Mouse (Mus musculus) 416B (cell line): ENCODE measurements around the gene C130074G19Rik.

Experiments
- DNase-seq: peaks from one replicate; pipeline ENCODE4 v3.0.0; 2011; ENCODE audit warnings: low read depth

The C130074G19Rik gene

DNA sequence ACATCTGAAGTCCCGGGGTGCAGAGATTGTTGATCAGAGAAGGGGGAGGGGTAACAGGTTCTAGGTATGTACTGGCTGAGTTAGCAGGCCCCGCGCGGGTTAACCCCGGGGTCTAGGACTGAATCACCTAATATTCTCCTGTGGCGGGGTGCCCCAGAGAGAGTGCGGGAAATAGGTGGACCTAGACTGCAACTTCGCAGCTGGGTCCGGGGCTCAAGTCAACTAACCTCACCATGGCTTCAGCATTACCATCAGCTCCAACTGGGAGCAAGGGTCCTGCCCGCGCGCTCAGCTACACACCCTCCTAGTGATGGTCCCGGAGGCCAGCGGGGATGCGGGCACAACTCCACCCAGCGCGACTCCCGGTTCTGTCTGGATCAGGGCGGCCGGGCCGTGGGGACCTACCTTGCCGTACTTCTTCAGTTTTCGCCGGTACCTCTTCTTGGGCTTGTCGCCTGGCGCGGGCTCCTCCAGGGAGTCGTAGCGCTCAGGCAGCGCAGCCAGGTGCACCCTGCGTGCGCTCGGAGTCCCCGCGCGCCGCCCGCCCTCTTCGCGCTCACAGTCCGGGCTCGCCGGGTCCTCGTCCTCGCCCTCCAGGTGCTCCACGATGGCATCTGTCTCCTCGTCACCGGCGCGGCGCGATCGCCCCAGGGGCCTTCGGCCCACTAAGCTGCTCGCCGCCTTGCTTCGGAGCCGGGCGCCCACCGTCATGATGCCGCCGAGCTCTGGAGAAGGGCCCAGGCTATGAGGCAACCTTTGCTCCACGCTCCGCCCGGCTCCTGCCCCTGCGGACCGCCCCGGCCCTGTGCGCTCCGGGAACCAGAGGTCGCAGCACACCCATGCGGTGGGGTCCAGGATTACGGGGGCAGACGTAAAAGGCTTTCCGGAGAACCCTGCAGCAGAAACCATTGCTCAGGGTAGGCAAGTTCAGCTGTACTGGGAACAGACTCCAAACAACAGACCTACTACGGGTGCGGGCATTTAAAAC is at the start of gene C130074G19Rik:
Gene C130074G19Rik, minus strand, starts transcription at position 938 of the 988 bp plus-strand sequence.
- no peak for DNase-seq

DNA sequence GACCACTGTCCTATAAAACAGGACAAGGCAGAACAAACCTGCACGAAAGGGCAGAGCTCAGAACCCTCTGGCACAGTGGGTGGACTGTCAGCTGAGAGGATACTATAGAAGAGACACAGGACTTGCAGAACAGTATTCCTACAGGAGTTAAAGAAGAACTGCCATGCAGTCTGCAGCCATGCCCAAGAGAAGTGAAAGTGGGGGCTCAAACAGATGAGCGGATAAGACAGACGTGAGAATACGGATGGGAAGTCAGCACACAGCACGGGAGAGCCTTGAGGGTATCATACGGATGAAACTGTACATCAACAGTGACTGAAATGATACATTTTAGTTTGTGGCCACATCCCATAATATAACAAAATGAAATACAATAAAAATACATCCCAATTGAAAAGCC is 48.1 kb upstream of the C130074G19Rik start:
- no peak for DNase-seq

DNA sequence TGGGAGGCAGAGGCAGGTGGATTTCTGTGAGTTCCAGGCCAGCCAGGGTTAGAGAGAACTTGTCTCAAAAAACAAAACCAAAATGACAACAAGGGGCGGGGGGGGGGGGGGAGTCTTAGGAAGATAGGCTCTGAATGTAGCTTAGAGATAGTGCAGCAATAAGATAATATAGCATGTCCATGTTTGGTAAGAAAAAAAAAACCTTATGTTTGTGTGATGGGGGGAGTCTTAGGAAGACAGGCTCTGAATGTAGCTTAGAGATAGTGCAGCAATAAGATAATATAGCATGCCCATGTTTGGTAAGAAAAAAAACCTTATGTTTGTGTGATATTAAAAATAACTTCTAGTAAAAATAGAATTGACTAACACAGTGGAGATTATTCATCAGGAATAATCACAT is 45.4 kb upstream of the C130074G19Rik start:
- no peak for DNase-seq

GRCm38 (mm10) chr1:184927911-184928310 is 44.9 kb upstream of the C130074G19Rik start:
- DNase-seq = no peak

- DNase-seq = no peak
Observed at GRCm38 (mm10) chr1:184922824-184923223, 39.8 kb upstream of the C130074G19Rik start.

DNA sequence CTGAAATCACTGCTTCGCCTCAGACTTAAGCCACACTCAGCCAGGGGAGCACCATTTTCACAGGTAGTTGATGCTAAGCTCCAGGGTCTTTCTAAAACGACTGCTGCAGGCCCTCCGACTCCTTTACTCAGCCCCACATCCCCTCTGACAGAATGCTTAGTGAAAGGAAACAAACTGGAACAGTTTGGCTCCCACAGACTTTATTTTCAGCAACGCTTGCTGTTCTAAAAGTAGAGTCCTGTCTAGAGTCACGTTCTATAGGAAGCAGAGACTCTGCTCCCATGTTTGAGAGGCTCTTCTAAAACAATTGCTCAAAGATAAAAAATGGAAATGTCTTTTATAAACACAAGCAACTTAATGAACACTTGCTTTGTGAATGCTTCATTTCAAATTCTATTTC is 37.0 kb upstream of the C130074G19Rik start:
- DNase-seq = no peak

GRCm38 (mm10) chr1:184918227-184918888 is 35.3 kb upstream of the C130074G19Rik start:
- DNase-seq = peak; percentile 58

GRCm38 (mm10) chr1:184912336-184912735 is 29.3 kb upstream of the C130074G19Rik start:
- DNase-seq = no peak

GRCm38 (mm10) chr1:184911861-184912260 is 28.8 kb upstream of the C130074G19Rik start:
- DNase-seq = peak; percentile 39

DNA sequence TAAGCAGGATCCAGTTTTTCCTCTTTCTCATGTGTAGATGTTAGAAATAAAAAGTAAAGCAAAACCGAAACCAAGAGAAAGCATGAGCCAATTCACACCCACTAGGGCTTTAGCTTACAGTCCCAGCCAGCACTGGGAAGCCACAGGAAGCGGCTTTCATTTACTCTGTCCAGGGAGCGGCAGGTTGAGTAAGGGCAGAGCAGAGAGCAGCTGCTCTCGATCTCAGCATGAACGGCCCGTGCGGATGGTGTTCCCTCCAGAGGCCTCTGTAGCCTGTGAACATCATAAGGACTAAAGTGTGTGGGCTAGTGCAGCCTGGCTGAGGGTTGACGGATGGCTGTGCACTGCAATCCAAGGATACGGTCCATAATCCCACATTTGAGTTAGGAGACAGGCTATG is 25.5 kb upstream of the C130074G19Rik start:
- DNase-seq = peak; percentile 66

DNA sequence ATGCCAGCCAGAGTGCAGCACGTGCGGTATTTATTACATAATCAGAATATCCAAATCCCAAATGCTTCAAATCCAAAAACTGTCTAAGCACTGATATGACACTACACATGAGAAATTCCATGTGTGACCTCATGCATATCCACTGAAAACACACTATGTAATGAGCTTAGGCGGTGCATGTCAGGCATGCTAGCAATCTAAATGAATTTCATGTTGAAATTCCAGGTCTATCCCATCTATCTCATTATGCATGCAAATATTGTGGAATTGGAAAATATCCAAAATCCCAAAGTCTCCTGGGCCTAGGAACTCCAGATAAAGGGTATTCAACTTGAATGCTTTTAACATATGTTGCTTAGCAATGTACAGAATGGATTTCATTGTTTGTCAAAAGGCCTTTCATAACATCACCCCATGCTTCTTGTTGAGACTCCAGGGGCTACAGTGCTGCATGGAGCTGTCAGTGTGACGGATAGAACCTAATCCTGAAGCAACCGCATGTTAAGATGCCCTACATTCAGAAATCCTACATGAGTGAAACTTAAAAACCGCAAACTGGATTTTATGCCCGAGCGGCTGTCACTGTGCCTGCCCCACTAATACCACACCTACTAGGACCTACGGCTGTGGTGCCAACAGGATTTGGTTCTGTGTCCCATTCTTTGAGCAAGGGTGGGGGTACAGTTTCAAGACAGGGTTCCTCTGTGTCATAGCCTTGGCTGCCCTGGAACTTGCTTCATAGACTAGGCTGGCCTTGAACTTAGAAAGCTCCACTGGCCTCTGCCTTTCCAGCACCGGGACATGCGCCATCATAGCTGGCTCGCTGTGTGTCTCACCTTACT is 23.1 kb upstream of the C130074G19Rik start:
- DNase-seq = no peak

GRCm38 (mm10) chr1:184905371-184905770 is 22.4 kb upstream of the C130074G19Rik start:
- DNase-seq = no peak

DNA sequence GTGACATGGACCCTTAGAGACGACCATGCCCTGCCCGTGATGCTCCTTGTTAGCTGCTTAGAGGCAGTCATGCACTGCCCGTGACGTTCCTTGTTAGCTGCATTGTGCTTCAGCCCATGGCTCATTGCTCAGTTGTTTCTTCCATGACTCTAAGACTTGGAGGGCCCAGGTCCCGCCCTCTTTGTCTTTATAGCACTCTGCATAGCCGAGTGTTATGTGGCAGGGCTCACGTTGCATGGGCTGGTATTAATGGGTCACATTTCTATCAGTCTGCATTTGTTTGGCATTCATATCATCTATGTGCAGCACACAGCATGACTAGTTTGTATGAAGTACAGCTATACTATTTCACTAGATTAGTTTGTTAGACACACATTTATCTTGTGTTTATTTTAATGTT is 20.7 kb upstream of the C130074G19Rik start:
- DNase-seq = no peak

DNA sequence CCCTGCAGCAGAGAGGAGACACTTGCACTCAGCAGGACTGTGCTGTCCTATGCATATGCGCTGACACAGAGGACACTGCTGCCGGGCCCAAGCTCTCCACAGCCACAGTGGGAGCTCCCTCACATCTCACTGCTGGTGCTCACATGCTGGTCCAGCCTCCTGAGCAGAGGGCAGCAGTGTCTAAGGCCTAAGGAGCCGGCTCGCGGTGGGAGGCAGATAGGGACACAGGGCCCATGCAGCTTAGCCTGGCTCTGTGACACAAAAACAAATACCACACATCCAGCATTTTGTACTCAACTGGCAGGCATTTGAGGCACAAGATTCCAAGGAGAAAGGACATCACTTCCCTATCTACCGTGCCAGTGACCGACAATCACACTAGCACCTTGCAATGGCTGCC is 19.9 kb upstream of the C130074G19Rik start:
- no peak for DNase-seq

GRCm38 (mm10) chr1:184897350-184897749 is 14.3 kb upstream of the C130074G19Rik start:
- DNase-seq = no peak

DNA sequence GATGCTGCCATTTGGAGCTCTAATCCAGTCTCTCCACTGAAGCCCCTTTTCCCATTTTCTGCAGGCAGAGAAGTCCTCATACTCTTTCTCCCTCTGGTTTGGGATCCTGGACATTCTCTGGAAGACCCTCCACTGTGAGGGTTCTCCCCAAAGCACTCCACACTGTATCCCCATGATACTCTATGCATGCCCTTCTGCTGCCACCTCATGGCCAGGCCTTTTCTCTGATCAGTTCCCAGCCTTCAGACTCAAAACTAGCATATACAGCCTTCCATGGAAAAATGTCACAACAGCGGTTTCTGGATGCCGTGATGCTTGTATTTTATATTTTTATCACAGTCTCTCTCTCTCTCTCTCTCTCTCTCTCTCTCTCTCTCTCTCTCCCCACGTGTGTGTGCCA is 9.0 kb upstream of the C130074G19Rik start:
- no peak for DNase-seq

DNA sequence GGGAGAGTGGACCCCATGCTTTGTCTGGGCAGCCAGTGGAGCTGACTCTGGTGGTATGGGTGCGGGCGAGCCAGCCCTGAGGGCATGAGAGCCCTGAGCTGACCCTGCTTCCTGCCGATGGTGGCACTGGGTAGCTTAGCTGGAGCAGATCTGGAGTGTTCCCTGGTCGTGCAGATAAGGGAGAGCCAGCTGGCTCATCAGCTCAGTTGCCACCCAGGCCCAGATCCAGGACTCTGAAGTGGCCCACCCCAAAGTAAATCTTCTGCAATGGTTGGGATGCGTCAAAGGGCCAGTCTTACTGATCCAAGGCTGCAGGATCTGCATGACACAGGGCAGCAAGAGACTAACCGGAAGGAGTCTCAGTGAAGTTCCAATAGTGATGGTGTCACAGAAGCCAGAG is 6.4 kb upstream of the C130074G19Rik start:
- no peak for DNase-seq

DNA sequence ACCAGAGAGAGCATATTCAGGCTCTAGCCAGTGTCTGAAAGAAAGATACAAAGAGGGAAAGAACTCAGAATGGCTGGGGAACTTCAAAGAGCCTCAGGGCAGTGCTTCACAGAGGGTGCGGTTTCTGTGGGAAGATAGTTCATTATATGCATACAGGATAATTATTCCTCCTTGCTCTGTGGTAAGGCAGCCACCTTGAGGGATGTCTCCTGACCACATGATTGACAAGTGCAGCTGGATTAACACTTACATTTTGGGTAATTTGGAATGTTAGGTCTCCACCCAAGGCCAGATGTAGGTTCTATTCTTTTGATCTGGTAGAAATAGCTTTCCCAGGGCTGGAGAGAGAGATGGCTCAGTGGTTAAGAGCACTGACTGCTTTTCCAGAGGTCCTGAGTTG is 3.1 kb upstream of the C130074G19Rik start:
- DNase-seq = no peak

DNA sequence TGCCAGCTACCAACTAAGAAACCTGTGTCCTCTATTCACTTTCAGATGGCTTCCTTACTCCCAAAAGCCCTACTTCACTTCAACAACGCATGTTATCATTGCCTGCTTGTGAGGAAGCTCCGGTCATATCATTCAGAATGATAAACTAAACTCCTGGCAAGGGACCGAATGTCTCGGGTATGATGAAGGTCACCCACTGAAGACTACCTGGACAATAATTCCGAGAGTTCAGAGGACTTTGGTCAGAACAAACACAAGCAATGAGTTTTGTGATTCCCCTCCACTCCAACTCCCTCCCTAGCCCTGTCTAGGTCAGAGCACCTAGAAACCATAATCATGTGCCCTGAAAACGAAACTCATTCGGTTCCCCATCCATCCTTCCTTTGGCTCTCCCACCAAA is 1.2 kb downstream of the C130074G19Rik start:
- no peak for DNase-seq

DNA sequence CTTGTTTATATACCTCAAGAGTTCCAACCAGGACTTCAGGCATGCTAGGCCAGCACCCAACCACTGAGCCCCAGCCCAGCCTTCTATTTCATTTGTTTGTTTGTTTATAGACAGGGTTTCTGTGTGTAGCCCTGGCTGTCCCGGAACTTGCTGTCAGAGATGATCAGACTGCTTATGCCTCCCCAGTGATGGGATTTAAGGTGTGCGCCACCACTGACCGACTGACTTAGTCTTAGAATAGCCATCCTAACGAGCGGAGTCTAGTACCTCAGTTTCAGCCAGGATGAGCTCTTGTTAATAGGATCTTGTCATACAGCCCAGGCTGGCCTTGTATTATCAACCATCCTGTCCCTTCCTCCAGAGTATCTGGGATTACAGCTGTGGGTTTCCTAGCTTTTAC is 1.8 kb downstream of the C130074G19Rik start:
- no peak for DNase-seq

DNA sequence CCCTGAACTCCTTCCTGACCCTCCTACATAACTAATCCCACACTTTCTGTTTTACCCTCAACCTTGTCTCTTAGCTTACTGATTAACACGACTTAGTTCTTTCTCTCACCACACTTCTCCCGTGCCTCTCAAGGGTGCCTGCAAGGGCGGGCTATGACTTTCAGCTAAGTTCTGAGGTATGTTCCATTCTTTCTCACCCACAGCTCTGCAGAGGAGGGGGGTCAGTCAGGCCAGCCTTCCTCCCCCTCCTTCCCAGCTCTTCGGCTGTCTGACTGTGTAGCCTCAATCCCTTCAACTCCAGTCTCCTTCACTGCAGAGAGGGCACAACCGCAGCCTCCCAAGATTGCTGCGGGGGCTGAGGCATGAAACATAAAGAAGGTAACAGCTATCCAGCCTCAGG is 4.2 kb downstream of the C130074G19Rik start:
- no peak for DNase-seq

- DNase-seq = no peak
Observed at GRCm38 (mm10) chr1:184877306-184877705, 5.7 kb downstream of the C130074G19Rik start.
